Mouse (Mus musculus) testis, postnatal 14 days (tissue): Measurements from ENCODE around the gene Amotl1.
A peak's percentile ranks its signal among the peaks of the same experiment; 100 is the strongest.

Experiments
- DNase-seq: peaks from one replicate; pipeline ENCODE4 v3.0.0; 2021; ENCODE audit warnings: low spot score

Gene Amotl1

GRCm38 (mm10) chr9:14641310-14642067 lies 3.4 kb downstream of the Amotl1 start:
- DNase-seq: no peak

- DNase-seq: peak; percentile 46
Observed at GRCm38 (mm10) chr9:14636244-14636643, 8.6 kb downstream of the Amotl1 start.

DNA sequence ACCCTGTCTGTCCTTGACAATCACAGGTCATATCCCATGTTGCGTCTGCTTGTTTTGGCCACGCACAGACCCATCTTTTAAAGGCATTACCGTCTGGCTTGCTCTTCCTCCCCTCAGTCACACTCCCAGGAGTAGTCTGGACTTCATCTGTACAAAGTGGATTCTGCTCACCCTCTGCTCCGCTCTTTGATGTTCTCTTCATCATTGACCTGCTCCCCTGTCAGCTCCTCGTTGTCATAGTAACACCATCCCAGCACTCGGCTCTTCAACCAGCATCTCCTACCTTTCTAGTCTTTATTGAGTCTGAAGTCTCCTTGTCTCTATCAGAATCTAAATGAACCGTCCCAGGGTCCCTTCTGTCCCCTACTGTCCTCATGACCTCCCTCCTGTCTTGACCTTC lies 9.3 kb downstream of the Amotl1 start:
- DNase-seq: no peak

DNA sequence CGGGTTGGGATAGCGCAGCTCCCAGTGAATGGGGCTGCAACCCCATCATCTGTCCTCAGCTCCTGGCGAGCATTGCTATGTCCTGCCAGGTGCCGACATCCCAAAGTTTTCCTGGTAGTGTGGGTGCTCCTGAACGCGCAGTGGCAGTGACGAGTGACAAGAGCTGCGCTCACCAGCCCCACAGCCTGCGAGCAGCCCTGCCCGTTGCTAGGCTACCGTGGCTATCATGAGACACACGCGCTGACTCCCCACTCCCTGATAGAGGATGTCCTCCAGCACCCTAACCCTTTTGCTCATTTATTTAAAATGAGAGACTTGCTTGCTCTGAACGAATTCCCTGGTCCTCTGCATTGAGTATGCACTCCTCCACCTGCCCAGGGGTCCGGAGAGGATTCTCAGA lies 10.7 kb downstream of the Amotl1 start:
- DNase-seq: no peak

DNA sequence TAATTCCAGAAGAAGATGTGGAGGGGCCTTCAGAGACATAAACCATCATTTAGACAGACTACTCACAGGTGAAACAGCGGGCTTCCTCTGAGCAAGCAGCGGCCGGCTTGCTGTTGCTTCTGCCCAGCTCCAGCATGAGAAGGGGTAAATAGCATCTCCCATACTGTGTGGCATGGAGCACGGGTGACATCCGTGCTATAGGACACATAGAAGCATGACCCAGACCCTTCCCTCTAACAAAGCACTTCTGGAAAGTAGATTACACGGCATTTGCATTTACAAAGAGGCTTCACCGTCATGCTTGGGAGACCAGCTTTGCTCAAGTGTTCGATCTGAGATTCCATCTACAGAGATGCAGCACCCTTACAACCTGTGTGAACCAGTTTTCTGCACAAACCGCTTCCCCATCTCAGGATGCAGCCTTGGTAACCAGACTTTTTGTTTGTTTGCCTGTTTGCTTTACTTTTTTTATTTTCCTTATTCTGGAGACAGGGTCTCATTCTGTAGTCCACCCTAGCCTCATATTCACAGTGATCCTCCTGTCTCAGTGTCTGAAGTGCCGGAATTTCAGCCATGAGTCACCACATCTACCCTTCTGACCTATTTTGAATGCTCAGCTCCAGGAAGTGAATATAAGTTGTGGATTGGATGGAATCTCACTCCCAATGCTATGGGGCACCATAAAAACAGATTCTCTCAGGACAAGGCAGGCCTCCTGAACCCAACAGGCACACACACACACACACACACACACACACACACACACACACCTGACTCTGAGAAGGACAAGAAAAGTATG lies 12.3 kb downstream of the Amotl1 start:
- DNase-seq: no peak

DNA sequence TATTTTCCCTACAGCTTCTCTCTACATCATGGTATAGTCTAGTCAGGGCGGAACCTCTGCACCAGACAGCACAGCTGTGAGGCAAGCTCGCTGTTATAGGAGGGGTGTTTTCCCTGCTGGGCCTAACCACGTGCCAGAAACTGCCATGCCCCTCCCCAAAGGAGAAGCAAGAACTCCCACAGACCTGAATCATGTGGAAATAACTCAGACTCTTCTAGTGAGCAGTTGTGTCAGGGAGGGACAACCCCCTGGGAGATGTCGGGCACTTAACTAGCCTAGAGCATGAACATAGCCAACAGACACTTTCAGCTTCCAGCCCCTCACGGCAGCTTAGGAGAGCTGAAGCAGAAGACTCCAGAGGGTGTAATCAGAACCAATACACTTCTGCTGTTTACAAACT lies 13.1 kb downstream of the Amotl1 start:
- DNase-seq: no peak

GRCm38 (mm10) chr9:14627525-14627924 lies 17.3 kb downstream of the Amotl1 start:
- no peak for DNase-seq

DNA sequence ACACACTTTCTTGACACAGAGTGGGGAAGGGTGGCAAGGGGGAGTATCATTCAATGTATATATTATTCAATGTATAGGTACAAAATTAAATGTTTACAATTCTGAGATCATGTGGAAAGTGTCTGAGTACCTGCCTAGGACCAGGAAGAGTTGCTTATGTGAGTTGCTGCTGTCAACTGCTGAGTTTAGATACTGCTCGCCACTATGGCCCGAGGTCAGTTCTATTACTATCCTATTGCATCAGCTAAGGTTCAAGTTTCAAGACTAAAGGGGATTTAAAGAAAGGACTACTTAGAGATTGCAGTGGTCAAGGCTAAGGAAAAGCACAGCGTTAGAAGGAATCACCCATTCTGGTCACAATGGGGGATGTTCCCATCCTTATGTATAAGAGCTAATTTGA lies 18.9 kb downstream of the Amotl1 start:
- no peak for DNase-seq

GRCm38 (mm10) chr9:14625024-14625423 lies 19.8 kb downstream of the Amotl1 start:
- no peak for DNase-seq

GRCm38 (mm10) chr9:14623928-14624327 lies 20.9 kb downstream of the Amotl1 start:
- DNase-seq: no peak

DNA sequence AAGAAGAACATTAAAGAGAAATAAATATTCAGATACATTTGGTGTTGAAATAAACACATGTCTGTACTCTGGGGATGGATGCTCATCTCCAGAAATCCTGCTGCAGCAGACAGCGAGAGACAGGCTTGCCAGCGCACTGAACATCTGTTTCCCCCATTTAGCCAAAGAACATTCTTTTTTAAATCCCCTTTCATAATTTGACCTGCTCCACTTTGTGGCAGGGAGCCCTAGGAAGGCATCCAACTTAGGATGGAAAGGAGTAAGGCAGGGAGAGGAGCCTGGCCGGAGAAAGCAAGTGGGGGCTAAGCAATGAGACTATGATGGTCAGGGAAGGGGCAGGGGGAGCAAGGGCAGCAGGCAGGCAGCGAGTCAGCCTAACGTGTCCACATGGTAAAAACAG lies 21.6 kb downstream of the Amotl1 start:
- DNase-seq: no peak

DNA sequence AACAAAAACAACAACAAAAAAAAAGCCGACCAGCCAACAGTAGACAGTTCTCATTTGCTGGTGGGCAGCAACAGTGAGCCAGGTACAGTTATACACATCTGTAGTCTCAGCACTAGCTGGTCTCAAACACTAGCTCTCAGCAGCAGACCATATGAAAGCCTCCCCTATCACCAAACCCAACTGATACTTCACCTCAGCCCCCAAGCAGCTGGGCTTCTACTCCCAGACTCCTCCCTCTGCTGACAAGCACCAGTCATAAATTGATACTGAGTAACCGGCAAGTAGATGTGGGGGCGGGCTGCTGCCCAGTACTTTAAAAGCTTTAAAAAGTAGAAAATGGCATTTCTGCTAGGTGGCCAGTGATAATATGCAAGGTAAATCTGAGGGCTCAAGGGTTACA lies 22.0 kb downstream of the Amotl1 start:
- DNase-seq: peak; percentile 51

GRCm38 (mm10) chr9:14620107-14620506 lies 24.7 kb downstream of the Amotl1 start:
- no peak for DNase-seq

DNA sequence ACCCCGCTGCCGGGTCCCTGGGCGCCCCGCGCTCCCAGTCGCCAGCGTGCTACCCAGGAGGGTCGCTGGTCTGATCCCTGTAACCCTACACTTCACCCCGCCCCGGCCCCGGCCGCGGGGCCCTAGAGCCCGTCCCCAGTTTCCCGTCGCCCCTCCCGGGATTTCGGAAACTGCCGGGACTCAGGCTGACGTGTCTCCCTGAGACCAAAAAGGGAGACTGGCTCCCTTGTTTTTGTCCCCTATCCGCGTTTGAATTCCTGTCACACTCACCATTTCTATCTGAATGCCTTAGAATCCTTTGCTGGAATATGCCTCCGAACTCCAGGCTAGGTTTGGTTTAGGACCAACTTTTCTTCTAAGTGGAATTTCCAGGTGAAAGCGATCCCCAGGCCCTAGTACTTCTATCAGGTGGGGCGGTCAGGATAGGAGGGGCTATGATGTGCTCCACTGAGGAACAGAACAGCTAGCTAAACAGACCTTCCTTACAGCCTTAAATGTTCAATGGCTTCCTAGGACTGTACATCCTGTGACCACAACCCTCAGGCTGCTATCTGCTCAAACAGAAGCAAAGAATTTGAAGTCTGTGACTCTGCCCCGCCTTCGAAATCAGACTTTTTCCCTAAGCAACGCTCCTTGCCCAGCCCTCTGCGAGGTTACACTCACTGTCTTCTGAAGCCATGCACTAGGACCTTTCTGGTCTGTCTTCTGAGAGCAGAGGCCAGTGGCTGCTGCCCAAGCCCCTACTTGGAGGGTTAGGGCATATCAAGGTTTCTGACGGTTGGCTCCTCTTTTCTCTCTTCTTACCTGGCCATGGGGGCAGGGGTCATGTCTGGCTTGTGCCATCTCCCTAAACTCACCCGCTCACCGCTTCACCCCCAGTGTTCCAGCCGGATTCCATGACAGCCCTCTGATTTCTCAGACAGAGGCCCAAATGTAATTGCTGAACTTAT lies 29.6 kb downstream of the Amotl1 start:
- DNase-seq: no peak

GRCm38 (mm10) chr9:14614205-14614930 lies 30.5 kb downstream of the Amotl1 start:
- peak; percentile 19 for DNase-seq

- no peak for DNase-seq
Observed at GRCm38 (mm10) chr9:14613308-14614204, 31.3 kb downstream of the Amotl1 start.

- DNase-seq: no peak
Observed at GRCm38 (mm10) chr9:14612588-14612987, 32.3 kb downstream of the Amotl1 start.

- no peak for DNase-seq
Observed at GRCm38 (mm10) chr9:14608521-14608920, 36.3 kb downstream of the Amotl1 start.

DNA sequence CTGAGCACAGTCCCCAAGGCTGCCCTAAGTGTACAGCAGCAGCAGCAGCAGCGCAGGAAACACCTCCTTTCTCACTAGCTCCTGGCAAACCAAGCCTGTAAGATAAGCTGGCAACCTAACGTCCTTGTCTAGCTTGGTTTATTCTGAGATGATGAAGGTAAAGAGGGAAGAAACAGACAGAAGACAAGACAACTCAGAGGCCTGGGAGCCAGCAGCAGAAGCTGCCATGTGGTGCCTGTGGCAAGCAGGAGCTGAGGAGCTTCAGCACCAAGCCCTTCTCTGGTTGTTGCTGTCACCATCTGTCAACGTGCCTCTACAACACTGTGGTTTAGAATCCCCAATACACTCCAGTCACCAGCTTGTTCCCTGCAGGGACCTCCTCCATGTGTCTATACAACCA lies 37.4 kb downstream of the Amotl1 start:
- DNase-seq: no peak

- DNase-seq: no peak
Observed at GRCm38 (mm10) chr9:14605992-14606391, 38.9 kb downstream of the Amotl1 start.

- DNase-seq: no peak
Observed at GRCm38 (mm10) chr9:14604363-14604762, 40.5 kb downstream of the Amotl1 start.
